Mouse (Mus musculus) layer of hippocampus, adult 9-11 months (tissue): Measurements from ENCODE around the gene Gm49392.
A peak's percentile ranks its signal among the peaks of the same experiment; 100 is the strongest.
"Not testable (repeated sequence)": the region's sequence is repeated elsewhere in the genome, so short reads cannot be mapped to it uniquely, and the experiment has no call there.

Source experiments
- DNase-seq: peaks from one replicate; pipeline ENCODE4 v3.0.0; 2022

Gene Gm49392

GRCm38 (mm10) chr13:60896794-60897193 lies at the start of gene Gm49392:
Gm49392 (minus strand) TSS chr13:60896894.
- not testable (repeated sequence) for DNase-seq

GRCm38 (mm10) chr13:60941884-60942283 lies 45.2 kb upstream of the Gm49392 start, which contains the start of gene Tpbpa:
Tpbpa (minus strand) TSS chr13:60941984.
- not testable (repeated sequence) for DNase-seq

- no peak for DNase-seq
These were observed 39.8 kb upstream of the Gm49392 start, which contains the start of the genes Gm49391 and Ctla2a for GRCm38 (mm10) chr13:60936500-60936901. Gm49391 (minus strand) TSS chr13:60936571. Ctla2a (minus strand) TSS chr13:60936625.

- not testable (repeated sequence) for DNase-seq
These were observed 38.8 kb upstream of the Gm49392 start, which contains the start of gene Gm49393 for GRCm38 (mm10) chr13:60935490-60935889. Gm49393 (minus strand) TSS chr13:60935590.

GRCm38 (mm10) chr13:60904780-60905179 lies 8.1 kb upstream of the Gm49392 start, which contains the start of gene Tpbpb:
Tpbpb (minus strand) TSS chr13:60904880.
- DNase-seq = not testable (repeated sequence)

- DNase-seq = peak; percentile 65
These were observed 634 bp upstream of the Gm49392 start, which contains the start of gene Ctla2b for GRCm38 (mm10) chr13:60897328-60897727. Ctla2b (minus strand) TSS chr13:60897447.

GRCm38 (mm10) chr13:60895406-60896160 lies 1.1 kb downstream of the Gm49392 start:
- DNase-seq = no peak

- DNase-seq = no peak
These were observed 4.4 kb downstream of the Gm49392 start for GRCm38 (mm10) chr13:60892301-60892700.

GRCm38 (mm10) chr13:60864281-60864680 lies 32.4 kb downstream of the Gm49392 start, which contains the start of gene 4930486L24Rik:
4930486L24Rik (minus strand) TSS chr13:60864475.
- DNase-seq = no peak

GRCm38 (mm10) chr13:60848241-60849120 lies 48.2 kb downstream of the Gm49392 start:
- no peak for DNase-seq

GRCm38 (mm10) chr13:60843153-60843552 lies 53.5 kb downstream of the Gm49392 start:
- DNase-seq = no peak

- DNase-seq = no peak
These were observed 54.0 kb downstream of the Gm49392 start for GRCm38 (mm10) chr13:60842703-60843102.

- DNase-seq = no peak
These were observed 57.3 kb downstream of the Gm49392 start for GRCm38 (mm10) chr13:60839353-60839902.

- no peak for DNase-seq
These were observed 70.6 kb downstream of the Gm49392 start for GRCm38 (mm10) chr13:60826052-60826451.

- DNase-seq = no peak
These were observed 76.1 kb downstream of the Gm49392 start for GRCm38 (mm10) chr13:60820486-60821175.

GRCm38 (mm10) chr13:60819469-60819868 lies 77.2 kb downstream of the Gm49392 start:
- no peak for DNase-seq

GRCm38 (mm10) chr13:60813722-60814121 lies 83.0 kb downstream of the Gm49392 start:
- no peak for DNase-seq

GRCm38 (mm10) chr13:60812768-60813167 lies 83.9 kb downstream of the Gm49392 start:
- no peak for DNase-seq

- no peak for DNase-seq
These were observed 87.0 kb downstream of the Gm49392 start for GRCm38 (mm10) chr13:60809690-60810089.

- DNase-seq = no peak
These were observed 93.9 kb downstream of the Gm49392 start, which contains the start of gene Ctsll3 for GRCm38 (mm10) chr13:60802749-60803148. Ctsll3 (minus strand) TSS chr13:60802849.
